Mouse (Mus musculus) bone marrow, adult 2 months (tissue): ENCODE measurements around the gene Gcg.

ENCODE experiments used
- CTCF ChIP-seq: fragments of 200-500 bp; IDR thresholded peaks from 2 replicates; pipeline ENCODE4 v1.5.1; 2011; ENCODE audit warnings: low read length, control low read depth; ENCODE audit not compliant: control insufficient read depth, insufficient read depth
- POLR2A ChIP-seq: fragments of 200-500 bp; IDR thresholded peaks from 2 replicates; pipeline ENCODE4 v1.6.1; 2011; ENCODE audit warnings: low read depth, mild to moderate bottlenecking, control low read depth, low read length, borderline replicate concordance; ENCODE audit not compliant: control insufficient read depth

GRCm38 (mm10) chr2:62489832-62490231 is 6.4 kb upstream of the Gcg start:
- TF ChIP-seq POLR2A: no peak
- no peak for TF ChIP-seq CTCF
